Mouse (Mus musculus) liver, adult (tissue): ENCODE measurements around the gene Morc2a.

ENCODE experiments used
- GATA4 ChIP-seq: IDR thresholded peaks from 2 replicates; pipeline ENCODE4 v1.6.1; 2014; ENCODE audit warnings: mild to moderate bottlenecking, low read length; ENCODE audit not compliant: insufficient replicate concordance

Gene Morc2a

DNA sequence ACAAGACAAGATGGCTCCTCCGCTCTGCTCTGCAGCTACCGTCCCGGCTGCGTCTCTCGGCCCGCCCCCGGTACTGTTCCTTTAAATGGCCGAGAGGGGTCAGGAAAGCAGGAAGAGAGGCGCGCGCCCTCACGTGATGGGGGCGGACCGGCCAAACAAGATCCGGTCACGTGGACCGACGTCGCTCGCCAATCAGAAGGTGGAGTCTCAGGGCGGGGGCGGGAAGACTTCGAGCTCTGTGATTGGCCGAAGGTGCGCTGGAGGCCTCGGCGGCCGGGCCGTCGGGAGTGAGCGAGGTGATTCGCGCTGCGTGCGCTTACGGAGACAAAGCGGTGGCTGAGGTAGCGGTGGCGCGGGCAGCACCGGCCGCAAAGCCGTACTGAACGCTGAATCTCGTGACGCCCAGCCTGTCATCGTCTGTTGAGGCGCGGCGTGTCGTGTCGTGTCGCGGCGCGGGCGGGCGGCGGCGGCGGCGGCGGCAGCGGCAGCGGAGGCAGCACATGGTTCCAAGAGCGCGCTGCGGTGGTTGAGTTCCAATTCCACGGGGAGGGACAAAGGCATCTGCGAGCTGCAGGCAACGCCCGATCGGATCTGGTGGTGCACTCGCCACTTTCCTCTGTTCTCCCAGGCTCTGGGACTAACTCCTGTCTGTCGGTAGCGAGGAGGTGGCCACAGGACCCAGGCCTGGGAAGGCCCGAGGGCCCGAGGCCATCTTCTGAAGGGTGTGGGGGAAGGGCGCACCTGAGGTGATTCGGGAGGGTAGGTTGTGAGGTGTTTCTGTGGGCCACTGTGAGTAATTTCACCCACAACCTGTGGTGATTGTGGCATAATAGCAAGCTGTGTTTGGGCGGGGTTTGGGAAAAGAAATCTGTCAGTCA is at the start of gene Morc2a:
Morc2a (plus strand) TSS at position 228 of the 878 bp plus-strand sequence.
- no peak; the same call in 1 of the 2 replicates for TF ChIP-seq GATA4

- no peak for TF ChIP-seq GATA4
Observed at GRCm38 (mm10) chr11:3606456-3606855, 42.5 kb upstream of the Morc2a start.

DNA sequence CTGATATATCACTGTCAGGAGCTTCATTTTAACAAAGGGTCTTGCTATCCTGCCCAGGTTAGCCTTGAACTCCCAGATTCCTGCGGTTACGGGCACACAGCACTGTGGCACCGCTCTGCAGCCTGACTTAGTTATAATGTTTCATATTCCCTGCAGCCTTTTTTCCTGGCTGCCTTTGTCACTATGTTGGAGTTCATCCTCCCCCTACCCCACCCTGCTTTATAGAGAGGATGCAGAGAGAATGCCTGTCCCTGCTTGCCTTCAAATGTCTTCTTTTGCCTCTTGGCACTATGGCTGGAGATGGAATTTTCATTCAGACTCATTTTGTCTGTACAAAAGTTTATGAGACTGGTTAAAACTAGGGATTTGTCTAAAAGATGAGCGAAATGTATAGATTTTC is 33.4 kb upstream of the Morc2a start:
- no peak for TF ChIP-seq GATA4

DNA sequence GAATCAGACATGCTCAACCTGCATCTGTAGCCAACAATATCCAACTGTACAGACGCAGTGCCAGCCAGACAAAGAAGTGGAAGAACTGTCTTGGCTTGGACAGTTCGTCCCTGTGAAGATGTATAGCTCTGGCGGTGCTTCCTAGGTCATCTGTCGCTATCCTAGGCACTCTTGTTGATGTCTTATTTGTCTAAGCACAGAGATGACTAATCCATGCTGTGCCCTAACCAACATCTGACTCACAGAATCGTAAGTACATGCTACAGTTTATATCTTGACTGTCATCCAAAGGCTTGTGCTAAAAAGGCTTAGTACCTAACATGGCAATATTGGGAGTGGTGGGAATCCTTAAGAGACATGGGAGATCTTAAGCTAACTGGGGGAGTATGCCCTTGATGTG is 26.2 kb upstream of the Morc2a start:
- TF ChIP-seq GATA4 = no peak

GRCm38 (mm10) chr11:3624391-3625027 is 24.5 kb upstream of the Morc2a start:
- TF ChIP-seq GATA4 = no peak

DNA sequence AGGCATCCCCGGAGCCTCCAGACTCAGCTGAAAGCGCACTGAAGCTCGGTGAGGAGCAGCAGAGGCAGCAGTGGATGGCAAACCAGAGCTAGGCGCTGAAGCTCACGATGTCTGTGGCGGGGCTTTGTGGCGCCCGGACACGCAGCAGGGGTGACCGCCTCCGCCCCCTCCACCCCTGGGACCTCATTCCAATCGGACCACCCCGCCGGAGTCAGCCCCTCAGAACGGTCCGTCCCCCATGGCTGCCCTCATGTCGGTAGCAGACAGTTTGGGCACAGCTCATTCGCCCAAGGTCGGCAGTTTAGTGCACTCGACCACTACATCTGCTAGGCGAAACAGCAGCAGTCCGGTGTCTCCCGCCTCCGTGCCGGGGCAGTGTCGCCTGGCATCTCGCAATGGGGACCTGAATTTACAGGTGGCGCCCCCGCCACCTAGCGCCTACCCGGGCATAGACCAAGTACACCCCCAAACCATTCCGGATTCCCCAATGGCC is 19.9 kb upstream of the Morc2a start:
- TF ChIP-seq GATA4 = no peak

DNA sequence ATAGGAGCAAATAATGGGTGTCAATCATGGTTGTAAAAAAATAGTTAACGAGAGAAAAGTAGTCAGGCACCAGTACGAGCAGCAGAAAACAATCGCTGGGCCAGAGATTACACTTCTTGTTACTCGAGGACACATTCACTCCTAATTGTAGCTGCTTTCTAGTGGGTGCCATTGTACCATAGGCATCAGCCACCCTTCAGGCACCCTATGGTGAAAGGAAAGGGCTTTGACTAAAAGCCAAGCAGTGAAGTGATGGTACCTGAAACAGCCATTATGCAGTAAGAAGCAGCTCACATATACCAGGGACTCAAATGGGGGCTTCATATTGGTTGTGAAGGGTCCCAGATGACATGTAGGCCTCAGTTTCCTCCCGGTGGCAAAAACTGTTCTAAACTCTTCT is 1.3 kb upstream of the Morc2a start:
- no peak for TF ChIP-seq GATA4

DNA sequence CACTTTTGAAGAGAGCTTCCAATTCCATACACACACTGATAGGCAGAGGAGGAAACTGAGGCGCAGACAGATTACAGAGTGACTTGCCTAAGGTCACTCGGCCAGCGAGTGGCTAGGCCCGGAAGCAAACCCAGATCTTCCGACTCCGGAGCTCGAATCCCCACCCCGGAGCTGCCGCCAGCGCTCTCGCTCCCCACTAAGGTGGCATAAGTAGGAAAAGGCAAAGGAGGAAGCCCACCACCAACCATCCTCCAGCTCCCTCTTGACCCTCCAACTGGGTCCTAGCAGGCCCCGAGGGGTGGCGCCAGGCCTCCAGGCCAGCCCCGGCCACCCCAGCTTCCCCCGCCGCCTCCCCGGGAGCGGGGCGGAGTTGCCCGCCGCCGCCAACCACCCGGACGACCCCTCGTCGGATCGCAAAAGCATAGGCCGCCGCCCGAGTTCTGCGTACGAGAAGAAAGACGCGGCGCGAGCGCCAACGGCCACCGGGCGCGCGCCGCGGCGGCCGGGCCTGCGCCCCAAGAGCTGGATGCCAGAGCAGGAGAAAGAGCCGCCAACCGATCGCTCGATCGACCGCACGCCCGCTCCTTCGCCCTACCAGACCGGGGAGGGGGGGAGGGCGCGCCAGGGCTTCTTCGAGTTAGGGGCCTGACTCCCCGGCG is 557 bp upstream of the Morc2a start:
- TF ChIP-seq GATA4 = no peak

DNA sequence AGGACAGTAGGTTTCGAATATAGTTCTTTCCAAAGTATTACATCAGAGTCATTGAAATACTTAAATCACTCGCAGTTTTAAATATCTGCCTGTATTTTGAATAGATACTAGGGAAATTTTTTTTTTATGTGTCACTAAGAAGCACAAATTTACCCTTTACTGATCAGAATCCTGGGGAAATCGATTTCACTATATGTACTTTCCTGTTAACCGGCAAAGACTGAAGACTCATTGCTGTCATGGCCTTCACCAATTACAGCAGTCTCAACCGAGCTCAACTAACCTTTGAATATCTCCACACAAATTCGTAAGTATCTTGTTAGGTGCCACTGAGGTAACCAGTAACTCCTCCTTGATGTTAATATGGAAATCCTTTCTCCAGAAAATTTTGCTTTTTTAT is 1.1 kb downstream of the Morc2a start:
- TF ChIP-seq GATA4 = no peak

DNA sequence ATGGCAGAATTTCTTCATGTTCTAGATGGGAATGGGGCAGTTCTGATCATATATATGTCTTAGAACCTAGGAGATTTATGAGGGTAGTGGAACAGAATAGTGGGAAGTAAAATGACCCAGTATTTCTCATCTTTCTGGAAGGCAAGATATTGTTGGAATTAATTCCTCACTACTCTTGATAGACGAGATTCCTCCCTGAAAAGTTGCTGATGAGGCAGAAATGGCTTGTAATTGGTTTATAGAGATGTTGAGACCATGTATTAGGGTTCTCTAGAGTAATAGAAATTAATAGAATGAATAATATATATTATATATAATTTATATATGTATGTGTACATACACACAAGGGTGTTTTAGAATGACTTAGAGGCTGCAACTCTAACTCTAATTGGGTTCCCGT is 13.0 kb downstream of the Morc2a start:
- no peak for TF ChIP-seq GATA4

GRCm38 (mm10) chr11:3667506-3667905 is 18.5 kb downstream of the Morc2a start:
- TF ChIP-seq GATA4 = no peak

GRCm38 (mm10) chr11:3668768-3669167 is 19.8 kb downstream of the Morc2a start:
- no peak for TF ChIP-seq GATA4

- no peak for TF ChIP-seq GATA4
Observed at GRCm38 (mm10) chr11:3669849-3670248, 20.9 kb downstream of the Morc2a start.

GRCm38 (mm10) chr11:3671000-3671628 is 22.1 kb downstream of the Morc2a start:
- TF ChIP-seq GATA4 = no peak

DNA sequence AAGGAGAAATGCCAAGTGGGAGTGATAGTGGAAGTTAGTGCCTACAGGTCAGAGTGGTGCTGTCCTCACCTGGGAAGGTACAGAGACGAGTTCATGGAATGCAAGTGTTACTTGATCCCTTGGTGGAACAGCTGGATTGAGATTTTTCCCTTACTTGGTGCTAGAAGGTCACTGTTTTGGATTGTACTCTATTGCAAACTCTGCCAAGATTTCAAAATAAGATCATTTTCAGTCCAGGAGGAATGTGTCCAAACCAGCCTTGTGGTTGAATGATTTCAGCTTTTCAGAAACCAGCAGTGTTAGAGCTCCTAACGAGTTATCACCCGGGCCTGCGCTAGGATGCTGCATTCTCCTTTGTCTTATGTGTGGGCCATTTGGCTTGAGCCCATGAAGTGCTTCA is 25.6 kb downstream of the Morc2a start:
- TF ChIP-seq GATA4 = no peak
